Mouse (Mus musculus) heart, embryonic 11.5 days (tissue): ENCODE measurements around the gene Kctd17. TPM values are rescaled to one million over a fixed set of nuclear protein-coding genes. Genes with fewer than 3 reads are reported as not detected.

Experiments used
- ATAC-seq: fragments of 200-750 bp; cut with Nextera tagmentation; replicated peaks from 2 replicates; pipeline ENCODE4 v1.8.0; 2017; ENCODE audit warnings: moderate library complexity; ENCODE audit not compliant: insufficient number of reproducible peaks, low FRiP score, low TSS enrichment
- H3K27ac ChIP-seq: fragments of 300-500 bp; sonication (generic); 2 replicates; pipeline ENCODE4 v1.5.1; 2014; ENCODE audit warnings: mild to moderate bottlenecking, low read depth, low read length
- H3K27me3 ChIP-seq: fragments of 300-500 bp; sonication (generic); 2 replicates; pipeline ENCODE4 v1.6.1; 2014; ENCODE audit warnings: mild to moderate bottlenecking, low read length, mixed read lengths; ENCODE audit not compliant: control insufficient read depth, insufficient read depth
- H3K36me3 ChIP-seq: fragments of 300-500 bp; sonication (generic); 2 replicates; pipeline ENCODE4 v1.6.1; 2014; ENCODE audit warnings: mild to moderate bottlenecking, low read length, moderate library complexity, mixed read lengths; ENCODE audit not compliant: control insufficient read depth, insufficient read depth
- H3K4me1 ChIP-seq: fragments of 300-500 bp; sonication (generic); 2 replicates; pipeline ENCODE4 v1.6.1; 2014; ENCODE audit warnings: low read length; ENCODE audit not compliant: control insufficient read depth, insufficient read depth
- H3K4me2 ChIP-seq: fragments of 300-500 bp; sonication (generic); 2 replicates; pipeline ENCODE4 v1.6.1; 2014; ENCODE audit warnings: mild to moderate bottlenecking, moderate library complexity
- H3K4me3 ChIP-seq: fragments of 300-500 bp; sonication (generic); 2 replicates; pipeline ENCODE4 v1.5.1; 2014; ENCODE audit warnings: low read depth, low read length
- H3K9ac ChIP-seq: fragments of 300-500 bp; sonication (generic); 2 replicates; pipeline ENCODE4 v1.6.1; 2014; ENCODE audit warnings: mild to moderate bottlenecking, low read depth, low read length, moderate library complexity
- H3K9me3 ChIP-seq: fragments of 300-500 bp; sonication (generic); replicated peaks from 2 replicates; pipeline ENCODE4 v1.6.1; 2016; ENCODE audit warnings: low read length; ENCODE audit not compliant: control insufficient read depth
- WGBS: fragments of 180-500 bp; shearing (Covaris S2); extraction: QIAGEN DNeasy Blood & Tissue Kit; methylation state at CpG from one replicate; pipeline ENCODE4 v1.1.7; 2014; ENCODE audit not compliant: insufficient replicate concordance; 5-methylcytosine and 5-hydroxymethylcytosine counted together
- polyA plus RNA-seq: library from polyadenylated mRNA; unstranded; fragments of >200 nt; fragmentation: Nextera tagmentation; extraction: Ambion mirVana; gene quantifications from 2 replicates; pipeline ENCODE4 v1.2.1, GENCODE M21; 2014

The Kctd17 gene
- polyA plus RNA-seq, 1 experiment from 2014 or later: 16.8 TPM

DNA sequence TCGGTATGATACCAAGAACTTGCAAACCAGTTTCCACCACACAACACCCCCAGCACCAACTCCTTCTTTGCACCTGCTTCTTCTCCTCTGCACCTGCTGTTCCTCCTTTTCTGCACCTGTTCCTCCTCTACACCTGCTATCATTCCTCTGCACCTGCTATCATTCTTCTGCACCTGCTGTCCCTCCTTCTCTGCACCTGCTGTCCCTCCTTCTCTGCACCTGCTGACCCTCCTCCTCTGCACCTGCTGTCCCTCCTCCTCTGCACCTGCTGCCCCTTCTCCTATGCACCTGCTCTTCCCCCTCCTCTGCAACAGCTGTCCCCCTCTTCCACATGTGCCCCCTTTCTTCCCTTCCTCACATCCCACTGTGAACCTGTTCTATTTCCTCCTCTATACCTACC lies 58.2 kb downstream of the Kctd17 start:
- Histone ChIP-seq H3K36me3 (no peaks in the 10 kb centered on the region), H3K4me2 (no peak overlapping the region), H3K27ac (no peak overlapping the region), H3K9me3 (no peaks in the 10 kb centered on the region), H3K27me3 (no peaks in the 10 kb centered on the region; the same call in 1 of the 2 replicates), H3K4me3 (no peak overlapping the region), H3K4me1 (no peaks in the 10 kb centered on the region), H3K9ac (no peak overlapping the region)
- no peak for ATAC-seq
- 82% methylated on average over 1 of the region's 1 CpGs for WGBS

DNA sequence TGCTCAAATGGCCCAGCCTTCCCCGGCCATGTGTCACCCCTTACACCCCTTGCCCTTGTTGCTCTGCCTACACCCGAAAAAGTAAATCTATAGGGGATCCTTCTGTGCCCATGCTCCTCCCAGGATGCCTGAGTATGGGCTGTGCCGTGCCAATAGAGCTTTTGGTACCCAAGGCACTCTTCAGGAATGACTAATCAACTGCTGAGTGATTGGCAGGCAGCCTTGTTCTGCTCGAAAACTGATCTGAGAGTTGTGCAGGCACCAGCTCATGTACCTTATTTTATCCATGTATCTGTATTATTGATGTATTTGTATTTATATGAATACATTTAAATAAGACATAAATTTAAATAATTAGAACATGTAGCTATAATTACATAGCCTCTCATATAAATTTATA lies 58.7 kb downstream of the Kctd17 start:
- 67% methylated on average over 4 of the region's 4 CpGs for WGBS
- no peak for ATAC-seq
- no peak overlapping the region for H3K9ac ChIP-seq
- H3K27ac ChIP-seq: no peak overlapping the region
- no peaks in the 10 kb centered on the region for H3K9me3 ChIP-seq
- no peaks in the 10 kb centered on the region for H3K36me3 ChIP-seq
- no peaks in the 10 kb centered on the region; the same call in 1 of the 2 replicates for H3K27me3 ChIP-seq
- H3K4me3 ChIP-seq: no peak overlapping the region
- no peaks in the 10 kb centered on the region for H3K4me1 ChIP-seq
- H3K4me2 ChIP-seq: no peak overlapping the region

Other genes starting within 250 kb of the Kctd17 start
- gene Pvalb, start 222.2 kb upstream of the Kctd17 start, polyA plus RNA-seq: 0.31 and 0.50 TPM in 2 replicates
- gene Ncf4, start 183.8 kb upstream of the Kctd17 start, polyA plus RNA-seq: 17.6 and 27.3 TPM in 2 replicates
- 0.80 and 1.00 TPM in 2 replicates for gene Csf2rb2, start 122.8 kb upstream of the Kctd17 start, polyA plus RNA-seq
- 6.5 and 6.6 TPM in 2 replicates for gene Csf2rb, start 102.8 kb upstream of the Kctd17 start, polyA plus RNA-seq
- not detected in 2 replicates for gene Tex33, start 32.7 kb upstream of the Kctd17 start, polyA plus RNA-seq
- gene Tst, start 22.7 kb upstream of the Kctd17 start, polyA plus RNA-seq: 9.6 and 13.5 TPM in 2 replicates
- gene Mpst, start 22.1 kb upstream of the Kctd17 start, polyA plus RNA-seq: 1.1 and 1.6 TPM in 2 replicates
- 0.64 TPM in 1 of 2 replicates, not detected in the other for gene Tmprss6, start 40.1 kb downstream of the Kctd17 start, polyA plus RNA-seq
- not detected in 2 replicates for gene Il2rb, start 66.7 kb downstream of the Kctd17 start, polyA plus RNA-seq
- 36.3 and 37.0 TPM in 2 replicates for gene C1qtnf6, start 102.9 kb downstream of the Kctd17 start, polyA plus RNA-seq
- 0.04 and 0.38 TPM in 2 replicates for gene Sstr3, start 116.1 kb downstream of the Kctd17 start, polyA plus RNA-seq
- 3.4 and 9.2 TPM in 2 replicates for gene Rac2, start 144.2 kb downstream of the Kctd17 start, polyA plus RNA-seq
- 1.3 and 2.0 TPM in 2 replicates for gene Cyth4, start 168.5 kb downstream of the Kctd17 start, polyA plus RNA-seq